Mouse (Mus musculus): ENCODE measurements at regions not wholly inside any gene's neighbourhood (a gene's known extent, or its start where the extent isn't known, plus 50 kb on each side); places are given as distances from the start of the nearest gene placed in this dataset.

DNA sequence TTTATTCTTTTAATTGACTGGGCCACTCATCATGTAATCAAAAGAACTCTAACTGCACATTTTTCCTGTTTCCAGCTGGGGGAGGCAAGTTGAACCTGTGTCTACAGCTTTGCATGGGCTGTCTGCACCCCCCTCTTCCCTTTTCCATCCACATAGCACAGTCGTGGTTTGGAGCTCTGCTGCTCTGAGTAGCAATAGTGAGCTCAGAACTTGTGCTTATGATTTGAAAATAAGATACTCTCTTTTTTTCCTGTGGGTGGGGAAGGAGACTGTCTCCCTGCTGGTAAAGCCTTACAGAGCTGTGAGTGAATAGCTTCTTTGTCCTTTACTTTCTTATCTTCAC is 72.2 kb upstream of the Pfn2 start:
- TF ChIP-seq POLR2A (IDR thresholded peaks at IDR 0.05; ENCODE audit: low read depth, low read length) (no peak), CTCF (IDR thresholded peaks at IDR 0.05; ENCODE audit: extremely low read depth, insufficient read length, insufficient replicate concordance, low read depth, low read length) (no peak)

Data from small intestine, adult 2 months (tissue).